Mouse (Mus musculus) hindbrain, postnatal 0 days (tissue): ENCODE results near the gene Fasn. TPM values are rescaled to one million over a fixed set of nuclear protein-coding genes. Genes with fewer than 3 reads are reported as not detected.

ENCODE experiments used
- ATAC-seq: fragments of 200-750 bp; cut with Nextera tagmentation; 2 replicates; pipeline ENCODE4 v1.8.0; 2017; ENCODE audit warnings: mild to moderate bottlenecking, moderate TSS enrichment, moderate library complexity
- DNase-seq: peaks from one replicate; pipeline ENCODE4 v3.0.0-alpha.2; 2015; ENCODE audit warnings: low spot score
- H3K27ac ChIP-seq: fragments of 300-500 bp; sonication (generic); 2 replicates; pipeline ENCODE4 v1.5.1; 2014; ENCODE audit warnings: mild to moderate bottlenecking
- H3K27me3 ChIP-seq: fragments of 300-500 bp; sonication (generic); 2 replicates; pipeline ENCODE4 v1.6.1; 2014; ENCODE audit warnings: low read length, mixed read lengths; ENCODE audit not compliant: insufficient read depth
- H3K36me3 ChIP-seq: fragments of 300-500 bp; sonication (generic); 2 replicates; pipeline ENCODE4 v1.6.1; 2014; ENCODE audit warnings: low read length, mixed read lengths; ENCODE audit not compliant: insufficient read depth
- H3K4me1 ChIP-seq: fragments of 300-500 bp; sonication (generic); 2 replicates; pipeline ENCODE4 v1.6.1; 2014; ENCODE audit warnings: antibody characterized with exemption, low read length, mixed read lengths; ENCODE audit not compliant: insufficient read depth
- H3K4me2 ChIP-seq: fragments of 300-500 bp; sonication (generic); 2 replicates; pipeline ENCODE4 v1.6.1; 2014; ENCODE audit warnings: low read depth, mild to moderate bottlenecking, low read length, moderate library complexity, mixed read lengths
- H3K4me3 ChIP-seq: fragments of 300-500 bp; sonication (generic); 2 replicates; pipeline ENCODE4 v1.5.1; 2014; ENCODE audit warnings: low read length
- H3K9ac ChIP-seq: fragments of 300-500 bp; sonication (generic); replicated peaks from 2 replicates; pipeline ENCODE4 v1.6.1; 2014; ENCODE audit warnings: mild to moderate bottlenecking, low read length, moderate library complexity, mixed read lengths
- H3K9me3 ChIP-seq: fragments of 300-500 bp; sonication (generic); 2 replicates; pipeline ENCODE4 v1.6.1; 2016; ENCODE audit warnings: low read length, mixed read lengths
- CTCF ChIP-seq: IDR thresholded peaks from 2 replicates; pipeline ENCODE4 v1.5.1; 2016; ENCODE audit warnings: antibody characterized with exemption, control low read depth, low read depth
- WGBS: fragments of 180-500 bp; shearing (Covaris S2); extraction: QIAGEN DNeasy Blood & Tissue Kit; methylation state at CpG from one replicate; pipeline ENCODE4 v1.1.7; 2014; 5-methylcytosine and 5-hydroxymethylcytosine counted together
- polyA plus RNA-seq: library from polyadenylated mRNA; unstranded; fragments of >200 nt; fragmentation: Nextera tagmentation; extraction: Ambion mirVana; gene quantifications from 2 replicates; pipeline ENCODE4 v1.2.1, GENCODE M21; 2015
- total RNA-seq: library from RNA; depleted of rRNA; stranded (reverse); fragments of >200 nt; gene quantifications from 2 replicates; pipeline ENCODE4 v1.2.3, GENCODE M21; 2014

The Fasn gene
- total and polyA plus RNA-seq, 2 experiments from 2014 or later: 54.4 to 499 TPM

- no peaks in the 10 kb centered on the region for H3K4me1 ChIP-seq
- TF ChIP-seq CTCF: no peak
- H3K27ac ChIP-seq: no peak overlapping the region
- H3K9ac ChIP-seq: no peak overlapping the region
- ATAC-seq: no peak
- H3K9me3 ChIP-seq: no peaks in the 10 kb centered on the region
- no peaks in the 10 kb centered on the region for H3K27me3 ChIP-seq
- H3K4me2 ChIP-seq: no peak overlapping the region
- peaks cover 77% of the 10 kb centered on the region for H3K36me3 ChIP-seq
- WGBS: 92% methylated on average over 12 of the region's 12 CpGs
- no peak for DNase-seq
- H3K4me3 ChIP-seq: no peak overlapping the region
Measured at GRCm38 (mm10) chr11:120808010-120808409, 16.3 kb downstream of the Fasn start.

DNA sequence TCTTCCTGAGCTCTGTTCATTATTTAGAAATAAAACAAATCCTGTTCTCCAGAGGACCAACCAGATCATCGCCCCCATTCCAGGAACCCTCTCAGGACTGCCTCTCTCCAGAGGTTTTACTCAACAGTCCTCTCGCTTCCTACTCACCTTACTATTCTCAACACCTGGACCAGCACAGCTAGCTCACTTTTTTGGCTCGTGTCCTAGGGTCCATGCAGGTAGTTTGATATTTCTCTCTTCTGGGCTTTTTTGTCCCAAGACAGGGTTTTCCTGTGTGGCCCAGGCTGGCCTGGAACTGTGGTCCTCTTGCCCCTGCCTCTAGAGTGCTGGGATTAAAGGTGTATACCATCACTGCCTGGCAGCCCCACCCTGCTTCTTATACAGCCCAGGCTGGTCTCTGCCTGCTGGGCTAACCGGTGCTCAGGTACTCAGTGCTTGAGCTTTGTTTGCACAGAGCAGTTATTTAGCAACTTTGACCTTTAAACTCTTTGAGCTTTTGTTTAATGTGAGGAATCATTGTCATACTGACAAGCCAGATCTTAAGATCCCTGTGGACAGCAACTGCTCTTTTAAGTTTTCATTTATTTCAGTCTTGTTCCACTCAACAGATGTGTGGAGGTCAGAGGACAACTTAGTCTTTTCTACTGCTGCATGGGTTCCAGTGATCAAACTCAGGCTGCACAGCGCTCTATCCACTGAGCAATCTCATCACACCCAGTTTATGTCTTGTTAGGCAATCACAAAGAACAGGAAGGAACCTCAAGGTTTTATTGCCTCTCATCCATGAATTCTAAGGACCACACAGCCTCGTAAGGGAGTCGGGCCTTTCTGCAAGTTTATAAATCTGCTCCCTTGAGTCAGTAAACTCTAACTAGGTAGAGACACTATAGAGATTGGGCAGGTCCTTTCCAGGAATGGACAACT is 18.7 kb downstream of the Fasn start:
- no peak overlapping the region for H3K27ac ChIP-seq
- H3K9ac ChIP-seq: no peak overlapping the region
- H3K27me3 ChIP-seq: no peaks in the 10 kb centered on the region
- H3K9me3 ChIP-seq: no peaks in the 10 kb centered on the region
- WGBS: 86% methylated on average over 7 of the region's 7 CpGs
- H3K4me3 ChIP-seq: no peak overlapping the region
- no peaks in the 10 kb centered on the region for H3K4me1 ChIP-seq
- peaks cover 53% of the 10 kb centered on the region for H3K36me3 ChIP-seq
- TF ChIP-seq CTCF: no peak
- H3K4me2 ChIP-seq: no peak overlapping the region
- DNase-seq: no peak
- ATAC-seq: no peak

DNA sequence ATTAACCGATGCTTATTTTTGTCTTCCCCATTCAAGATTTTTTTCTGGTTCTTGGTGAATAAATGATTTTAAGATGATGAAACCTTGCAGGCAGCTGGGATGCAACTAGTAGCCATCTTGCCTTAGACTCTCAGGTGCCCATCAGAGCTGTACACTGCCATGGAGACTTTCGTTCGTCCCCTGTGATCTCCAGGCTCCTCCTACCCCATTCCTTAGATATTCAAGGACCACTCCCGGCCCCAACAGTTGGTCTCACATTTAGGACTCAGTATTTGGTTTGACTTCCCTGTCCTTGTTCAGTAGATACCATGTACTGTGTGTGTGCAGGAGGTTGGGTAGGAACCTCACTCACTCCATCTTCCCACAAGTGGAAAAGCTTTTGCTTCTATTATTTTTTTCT is 19.6 kb downstream of the Fasn start:
- 75% methylated on average over 4 of the region's 4 CpGs for WGBS
- DNase-seq (no peak), ATAC-seq (no peak)
- Histone ChIP-seq H3K27me3 (no peaks in the 10 kb centered on the region), H3K9me3 (no peaks in the 10 kb centered on the region), H3K4me3 (no peak overlapping the region), H3K4me1 (no peaks in the 10 kb centered on the region), H3K4me2 (no peak overlapping the region), H3K36me3 (peaks cover 45% of the 10 kb centered on the region), H3K9ac (no peak overlapping the region), H3K27ac (no peak overlapping the region)
- no peak for TF ChIP-seq CTCF

GRCm38 (mm10) chr11:120804274-120804673 is 20.1 kb downstream of the Fasn start:
- DNase-seq: no peak
- ATAC-seq: no peak
- Histone ChIP-seq H3K4me1 (no peaks in the 10 kb centered on the region), H3K27ac (no peak overlapping the region), H3K9ac (no peak overlapping the region), H3K36me3 (peaks cover 40% of the 10 kb centered on the region), H3K27me3 (no peaks in the 10 kb centered on the region), H3K9me3 (no peaks in the 10 kb centered on the region), H3K4me3 (no peak overlapping the region), H3K4me2 (no peak overlapping the region)
- 78% methylated on average over 7 of the region's 7 CpGs for WGBS
- TF ChIP-seq CTCF: no peak

- Histone ChIP-seq H3K9me3 (no peaks in the 10 kb centered on the region), H3K4me3 (no peak overlapping the region), H3K4me1 (peaks cover 5% of the 10 kb centered on the region), H3K4me2 (0 out of 2 replicates have a peak overlapping the region, but pooled peaks have one; percentile 18), H3K36me3 (no peaks in the 10 kb centered on the region), H3K27me3 (no peaks in the 10 kb centered on the region), H3K27ac (peak overlapping the region; percentile 22; the same call in 1 of the 2 replicates), H3K9ac (no peak overlapping the region)
- DNase-seq (peak; percentile 92), ATAC-seq (peak; percentile 79)
- TF ChIP-seq CTCF: peak; percentile 94
- WGBS: 13% methylated on average over 10 of the region's 10 CpGs
Measured at GRCm38 (mm10) chr11:120800061-120800904, 24.1 kb downstream of the Fasn start.

- Histone ChIP-seq H3K9me3 (no peaks in the 10 kb centered on the region), H3K27me3 (no peaks in the 10 kb centered on the region), H3K4me2 (0 out of 2 replicates have a peak overlapping the region, but pooled peaks have one; percentile 18), H3K27ac (no peak overlapping the region), H3K36me3 (no peaks in the 10 kb centered on the region), H3K4me1 (peaks cover 7% of the 10 kb centered on the region), H3K4me3 (no peak overlapping the region), H3K9ac (no peak overlapping the region)
- 62% methylated on average over 6 of the region's 6 CpGs for WGBS
- no peak for TF ChIP-seq CTCF
- no peak for ATAC-seq
- DNase-seq: no peak
Measured at GRCm38 (mm10) chr11:120799316-120799890, 24.9 kb downstream of the Fasn start.
